Mouse (Mus musculus): ENCODE measurements around the gene Sik3. TPM values are rescaled to one million over a fixed set of nuclear protein-coding genes. Genes with fewer than 3 reads are reported as not detected.
"Not testable (repeated sequence)": the region's sequence is repeated elsewhere in the genome, so short reads cannot be mapped to it uniquely, and the experiment has no call there.

Gene Sik3
- polyA plus RNA-seq, 1 experiment from 2014 or later, result 4.7 TPM

DNA sequence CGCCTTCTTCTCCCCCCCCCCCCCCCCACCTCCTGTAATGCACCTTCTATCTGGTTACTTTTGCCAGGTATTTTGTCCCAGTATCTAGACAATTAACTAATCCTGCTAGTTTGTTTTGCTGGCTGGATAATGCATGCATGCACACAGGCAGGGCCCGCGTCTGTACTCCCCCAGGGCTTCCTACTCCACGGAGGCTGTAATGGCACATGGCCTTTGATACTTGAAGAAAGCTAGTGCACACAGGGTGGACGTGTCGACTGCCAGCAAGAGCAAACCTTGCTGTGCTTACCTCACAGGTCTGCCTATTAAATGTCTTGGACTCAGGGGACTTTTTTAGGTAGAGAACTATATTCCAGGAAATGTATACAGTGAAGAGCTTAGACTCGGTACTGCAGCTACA lies 73.3 kb downstream of the Sik3 start:
- Histone ChIP-seq H3K27me3 (replicated peaks) (no peaks in the 10 kb centered on the region), H3K9ac (no peak overlapping the region), H3K4me1 (peaks cover 30% of the 10 kb centered on the region), H3K4me2 (no peak overlapping the region), H3K4me3 (no peak overlapping the region), H3K36me3 (peaks cover 4% of the 10 kb centered on the region; the same call in 1 of the 2 replicates), H3K9me3 (no peaks in the 10 kb centered on the region), H3K27ac (replicated peaks) (no peak overlapping the region)
- ATAC-seq (ENCODE audit: extremely low read depth, insufficient number of reproducible peaks, low FRiP score, low TSS enrichment), result no peak
- 75% methylated on average over 7 of the region's 7 CpGs for WGBS

DNA sequence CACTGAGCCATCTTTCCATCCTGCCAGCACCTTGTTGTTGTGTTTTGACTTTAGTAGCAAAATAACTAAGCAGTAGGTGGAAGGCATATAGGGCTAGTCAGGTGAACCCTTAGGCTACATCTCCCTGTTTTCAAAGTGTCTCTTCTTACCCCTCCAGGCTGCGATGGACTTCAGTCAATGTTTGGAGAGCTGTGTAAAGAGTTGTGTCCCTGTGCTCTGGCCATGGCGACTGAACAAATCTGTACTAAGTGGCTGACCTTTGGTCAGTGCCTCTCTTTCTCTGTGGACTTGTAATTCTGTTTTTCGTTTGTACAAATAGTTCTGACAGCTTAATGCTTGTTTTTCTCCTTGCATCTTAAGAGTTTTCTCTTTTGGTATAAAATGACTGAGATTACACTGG lies 74.2 kb downstream of the Sik3 start:
- no peak overlapping the region for H3K9ac ChIP-seq
- peaks cover 28% of the 10 kb centered on the region for H3K4me1 ChIP-seq
- no peak for ATAC-seq (ENCODE audit: extremely low read depth, insufficient number of reproducible peaks, low FRiP score, low TSS enrichment)
- no peaks in the 10 kb centered on the region for H3K9me3 ChIP-seq
- H3K36me3 ChIP-seq, result peaks cover 4% of the 10 kb centered on the region; the same call in 1 of the 2 replicates
- WGBS, result 68% methylated on average over 3 of the region's 3 CpGs
- H3K27me3 ChIP-seq (replicated peaks), result no peaks in the 10 kb centered on the region
- no peak overlapping the region for H3K27ac ChIP-seq (replicated peaks)
- H3K4me2 ChIP-seq, result no peak overlapping the region
- H3K4me3 ChIP-seq, result no peak overlapping the region

DNA sequence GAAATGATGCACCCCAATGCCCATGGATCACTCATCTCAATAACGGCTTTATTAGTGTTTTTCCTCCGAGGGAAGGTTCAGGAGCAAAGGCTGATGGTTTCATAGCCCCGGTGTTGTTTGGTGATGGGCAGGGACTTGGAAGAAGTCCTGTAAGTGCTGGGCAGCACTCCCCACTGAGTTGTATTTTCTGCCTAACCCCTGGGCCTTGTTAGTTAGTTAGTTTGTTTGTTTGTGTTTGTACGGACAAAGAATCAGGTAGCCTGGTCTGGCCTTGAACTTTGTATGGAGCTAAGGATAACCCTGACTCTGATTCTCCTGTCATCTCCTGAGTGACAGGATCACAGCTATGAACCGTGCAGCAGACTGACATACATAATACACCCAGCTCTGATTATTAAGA lies 74.8 kb downstream of the Sik3 start:
- Histone ChIP-seq H3K4me2 (no peak overlapping the region), H3K27me3 (replicated peaks) (no peaks in the 10 kb centered on the region), H3K36me3 (peaks cover 4% of the 10 kb centered on the region; the same call in 1 of the 2 replicates), H3K4me1 (peaks cover 24% of the 10 kb centered on the region), H3K9me3 (no peaks in the 10 kb centered on the region), H3K9ac (no peak overlapping the region), H3K27ac (replicated peaks) (no peak overlapping the region), H3K4me3 (no peak overlapping the region)
- WGBS, result 83% methylated on average over 5 of the region's 5 CpGs
- ATAC-seq (ENCODE audit: extremely low read depth, insufficient number of reproducible peaks, low FRiP score, low TSS enrichment), result no peak

DNA sequence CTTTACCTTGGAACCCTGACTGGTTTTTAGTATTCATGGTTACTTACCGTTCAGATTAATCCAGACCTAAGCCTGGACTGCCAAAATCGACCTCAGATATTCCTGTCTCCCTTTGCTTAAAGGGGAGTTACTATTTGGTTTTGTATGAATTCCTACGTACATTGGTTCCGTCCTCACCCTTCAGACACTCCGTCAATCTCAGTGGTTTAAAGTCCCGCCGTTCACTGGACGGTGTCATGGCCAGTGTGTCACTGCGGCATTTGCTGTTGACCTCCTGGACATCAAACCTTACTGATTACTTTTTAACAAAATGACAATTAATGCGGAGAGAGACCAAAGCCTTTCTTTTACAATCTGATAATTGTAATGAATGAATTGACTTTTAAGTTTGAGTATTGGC lies 76.1 kb downstream of the Sik3 start:
- WGBS, result 81% methylated on average over 10 of the region's 10 CpGs
- Histone ChIP-seq H3K4me1 (peaks cover 19% of the 10 kb centered on the region; the same call in 1 of the 2 replicates), H3K27ac (replicated peaks) (no peak overlapping the region), H3K9me3 (no peaks in the 10 kb centered on the region), H3K36me3 (peaks cover 4% of the 10 kb centered on the region; the same call in 1 of the 2 replicates), H3K4me2 (no peak overlapping the region), H3K4me3 (no peak overlapping the region), H3K27me3 (replicated peaks) (no peaks in the 10 kb centered on the region), H3K9ac (no peak overlapping the region)
- ATAC-seq (ENCODE audit: extremely low read depth, insufficient number of reproducible peaks, low FRiP score, low TSS enrichment), result no peak

DNA sequence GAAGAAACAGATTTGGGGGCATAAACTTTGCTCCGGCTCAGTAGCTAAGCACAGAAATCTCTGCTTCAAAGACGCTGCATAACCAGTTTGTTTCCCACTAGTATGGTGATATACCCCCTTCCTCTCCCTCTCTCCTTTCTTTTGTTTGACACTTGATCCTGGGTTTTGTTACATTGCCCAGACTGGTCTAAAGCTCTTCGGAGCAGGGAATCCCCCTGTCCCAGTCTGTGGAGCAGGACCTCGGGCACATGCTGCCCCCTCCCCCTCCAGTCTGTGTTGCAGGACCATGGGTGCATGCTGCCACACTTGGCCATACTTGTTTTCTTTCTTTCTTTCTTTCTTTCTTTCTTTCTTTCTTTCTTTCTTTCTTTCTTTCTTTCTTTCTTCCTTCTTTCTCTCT lies 77.4 kb downstream of the Sik3 start:
- Histone ChIP-seq H3K27me3 (replicated peaks) (no peaks in the 10 kb centered on the region), H3K27ac (replicated peaks) (no peak overlapping the region), H3K9ac (no peak overlapping the region), H3K9me3 (no peaks in the 10 kb centered on the region), H3K4me3 (no peak overlapping the region), H3K4me1 (peaks cover 16% of the 10 kb centered on the region; the same call in 1 of the 2 replicates), H3K36me3 (no peaks in the 10 kb centered on the region), H3K4me2 (no peak overlapping the region)
- no peak for ATAC-seq (ENCODE audit: extremely low read depth, insufficient number of reproducible peaks, low FRiP score, low TSS enrichment)
- 58% methylated on average over 4 of the region's 4 CpGs for WGBS

DNA sequence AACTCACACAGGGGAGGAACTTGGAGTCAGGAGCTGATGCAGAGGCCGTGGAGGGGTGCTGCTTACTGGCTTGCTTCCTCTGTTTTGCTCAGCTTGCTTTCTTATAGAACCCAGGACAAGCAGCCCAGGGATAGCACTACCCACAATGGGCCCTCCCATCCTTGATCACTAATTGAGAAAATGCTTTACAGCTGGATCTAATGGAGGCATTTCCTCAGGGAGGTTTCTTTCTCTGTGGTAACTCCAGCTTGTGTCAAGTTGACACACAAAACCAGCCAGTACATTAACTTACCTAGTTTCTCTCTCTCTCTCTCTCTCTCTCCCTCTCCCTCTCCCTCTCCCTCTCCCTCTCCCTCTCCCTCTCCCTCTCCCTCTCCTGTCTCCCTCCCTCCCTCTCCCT lies 78.5 kb downstream of the Sik3 start:
- H3K27me3 ChIP-seq (replicated peaks); H3K9ac ChIP-seq; H3K27ac ChIP-seq (replicated peaks); H3K4me3 ChIP-seq; H3K9me3 ChIP-seq; H3K36me3 ChIP-seq; ATAC-seq (ENCODE audit: extremely low read depth, insufficient number of reproducible peaks, low FRiP score, low TSS enrichment); H3K4me2 ChIP-seq: not testable (repeated sequence)
- WGBS, result 65% methylated on average over 1 of the region's 1 CpGs
- peaks cover 16% of the 10 kb centered on the region; the same call in 1 of the 2 replicates for H3K4me1 ChIP-seq

DNA sequence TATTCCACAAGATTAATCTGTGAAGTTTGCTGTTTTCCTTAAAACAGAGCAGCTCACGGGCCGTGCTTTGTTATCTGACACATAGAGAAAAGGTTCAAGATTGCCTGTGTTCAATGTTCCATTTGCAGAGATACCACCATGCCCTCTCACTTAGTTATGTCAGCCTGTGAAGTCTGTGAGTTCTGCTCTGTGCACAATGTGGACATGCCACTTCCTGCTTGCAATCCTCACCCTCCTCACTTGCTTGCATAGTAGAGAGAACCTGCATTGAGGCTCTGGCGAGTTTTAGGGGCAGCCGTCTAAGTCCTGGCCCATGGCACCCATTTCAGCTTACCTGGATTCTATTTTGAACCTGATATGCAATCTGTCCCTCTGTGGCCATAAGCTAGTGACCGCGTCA lies 80.0 kb downstream of the Sik3 start:
- no peak overlapping the region for H3K27ac ChIP-seq (replicated peaks)
- no peak overlapping the region for H3K4me3 ChIP-seq
- no peak overlapping the region for H3K4me2 ChIP-seq
- H3K9me3 ChIP-seq, result no peaks in the 10 kb centered on the region
- 67% methylated on average over 6 of the region's 6 CpGs for WGBS
- no peaks in the 10 kb centered on the region for H3K36me3 ChIP-seq
- no peak overlapping the region for H3K9ac ChIP-seq
- no peaks in the 10 kb centered on the region for H3K27me3 ChIP-seq (replicated peaks)
- no peak for ATAC-seq (ENCODE audit: extremely low read depth, insufficient number of reproducible peaks, low FRiP score, low TSS enrichment)
- H3K4me1 ChIP-seq, result peaks cover 22% of the 10 kb centered on the region; the same call in 1 of the 2 replicates

DNA sequence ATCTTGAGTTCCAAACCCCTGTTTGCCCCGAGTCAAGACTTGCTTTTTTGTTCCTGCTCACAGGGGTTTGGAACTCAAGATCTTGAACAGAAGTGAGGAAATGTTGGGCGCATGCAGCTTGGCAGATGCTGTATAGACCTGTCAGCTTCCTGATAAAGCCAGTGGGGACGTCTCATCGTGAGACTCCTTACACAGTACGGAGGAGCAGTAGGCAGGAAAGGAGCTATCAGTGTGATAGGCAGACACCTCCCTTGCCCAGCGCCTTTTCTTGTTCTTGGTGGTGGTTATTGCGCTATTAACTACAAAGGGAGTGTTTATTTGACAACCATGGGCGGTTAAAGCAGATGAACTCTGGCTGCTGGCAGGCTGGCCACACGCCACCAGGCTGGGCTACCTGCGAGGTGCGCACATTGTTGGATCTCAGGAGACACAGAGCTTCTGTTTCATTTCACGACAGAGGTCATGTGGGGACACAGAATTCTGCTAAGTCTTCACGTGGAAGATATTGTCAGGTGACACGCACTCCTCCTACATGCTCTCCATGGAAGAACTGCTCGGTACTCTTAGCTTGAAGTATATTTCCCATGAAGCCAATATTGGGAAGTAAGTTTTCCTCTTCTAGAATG lies 85.9 kb downstream of the Sik3 start:
- Histone ChIP-seq H3K4me2 (no peak overlapping the region), H3K4me1 (peaks cover 19% of the 10 kb centered on the region), H3K27ac (replicated peaks) (no peak overlapping the region), H3K4me3 (no peak overlapping the region), H3K27me3 (replicated peaks) (no peaks in the 10 kb centered on the region), H3K9ac (no peak overlapping the region), H3K36me3 (0 out of 2 replicates have a peak, but pooled peaks cover 4% of the 10 kb centered on the region), H3K9me3 (no peaks in the 10 kb centered on the region)
- ATAC-seq (ENCODE audit: extremely low read depth, insufficient number of reproducible peaks, low FRiP score, low TSS enrichment), result no peak
- WGBS, result 55% methylated on average over 15 of the region's 15 CpGs

DNA sequence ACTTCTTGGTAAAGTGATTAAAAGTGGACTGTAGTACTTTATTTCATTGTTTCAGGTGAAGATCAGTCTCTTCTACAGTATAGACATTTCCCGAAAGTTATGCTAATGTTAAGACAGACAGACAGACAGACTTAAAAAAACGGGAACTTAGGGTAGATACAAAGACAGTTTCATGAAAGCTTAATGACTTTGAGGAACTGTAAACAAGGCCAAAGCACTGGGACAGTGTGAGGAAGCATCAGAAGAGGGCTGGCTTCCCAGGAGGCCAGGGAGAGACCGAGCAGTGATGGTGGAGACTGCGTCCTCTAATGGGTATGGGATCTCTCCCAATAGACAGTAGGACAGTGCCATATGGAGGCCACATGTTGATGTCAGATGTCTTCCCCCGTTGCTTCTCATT lies 86.5 kb downstream of the Sik3 start:
- no peak overlapping the region for H3K9ac ChIP-seq
- H3K4me2 ChIP-seq, result no peak overlapping the region
- WGBS, result 78% methylated on average over 5 of the region's 5 CpGs
- H3K4me1 ChIP-seq, result peaks cover 19% of the 10 kb centered on the region
- 0 out of 2 replicates have a peak, but pooled peaks cover 5% of the 10 kb centered on the region for H3K36me3 ChIP-seq
- no peaks in the 10 kb centered on the region for H3K27me3 ChIP-seq (replicated peaks)
- H3K9me3 ChIP-seq, result no peaks in the 10 kb centered on the region
- H3K27ac ChIP-seq (replicated peaks), result no peak overlapping the region
- no peak for ATAC-seq (ENCODE audit: extremely low read depth, insufficient number of reproducible peaks, low FRiP score, low TSS enrichment)
- H3K4me3 ChIP-seq, result no peak overlapping the region

DNA sequence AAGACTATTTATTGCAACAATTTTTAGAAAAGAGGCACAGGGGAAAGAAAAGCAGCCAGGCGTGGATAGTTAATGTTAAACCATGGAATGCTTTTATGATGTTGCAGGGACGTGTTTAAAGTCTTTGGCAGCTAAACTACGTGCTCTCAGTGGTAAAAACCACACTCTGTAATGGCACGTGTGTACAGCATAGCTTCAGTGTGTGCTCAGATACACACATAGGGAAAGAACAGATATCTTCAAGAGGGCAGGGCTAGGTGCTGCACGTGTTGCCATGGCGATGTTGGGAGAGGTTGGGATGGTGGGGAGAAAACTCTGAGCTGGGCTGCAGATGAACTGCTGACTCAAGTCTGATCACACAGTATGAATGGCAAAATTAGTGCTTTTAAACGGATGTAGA lies 90.5 kb downstream of the Sik3 start:
- H3K4me2 ChIP-seq, result no peak overlapping the region
- ATAC-seq (ENCODE audit: extremely low read depth, insufficient number of reproducible peaks, low FRiP score, low TSS enrichment), result no peak
- H3K4me3 ChIP-seq, result no peak overlapping the region
- H3K27ac ChIP-seq (replicated peaks), result no peak overlapping the region
- H3K4me1 ChIP-seq, result peaks cover 7% of the 10 kb centered on the region
- H3K9me3 ChIP-seq, result no peaks in the 10 kb centered on the region
- no peak overlapping the region for H3K9ac ChIP-seq
- 0 out of 2 replicates have a peak, but pooled peaks cover 5% of the 10 kb centered on the region for H3K36me3 ChIP-seq
- 83% methylated on average over 7 of the region's 7 CpGs for WGBS
- no peaks in the 10 kb centered on the region for H3K27me3 ChIP-seq (replicated peaks)

DNA sequence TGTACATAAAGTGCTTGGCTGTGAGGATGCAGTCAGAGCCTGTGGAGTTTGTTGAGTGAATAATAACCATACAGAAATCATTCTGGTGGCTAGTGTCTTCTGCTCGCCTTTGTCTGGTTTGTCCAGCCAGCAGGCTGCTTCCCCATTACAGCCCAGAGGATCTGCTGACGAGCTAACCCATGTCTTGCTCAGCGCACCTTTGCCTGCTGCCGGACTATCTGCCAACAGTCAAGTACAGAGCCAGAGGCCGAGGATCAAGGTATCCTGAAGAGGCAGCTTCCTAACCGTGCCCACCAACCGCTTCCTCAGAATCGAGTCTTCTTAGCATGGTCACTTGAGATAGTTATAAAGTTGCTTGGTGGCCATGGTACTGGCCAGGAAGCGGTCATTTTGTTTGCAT lies 93.5 kb downstream of the Sik3 start:
- H3K4me2 ChIP-seq, result no peak overlapping the region
- H3K9ac ChIP-seq, result no peak overlapping the region
- 0 out of 2 replicates have a peak, but pooled peaks cover 5% of the 10 kb centered on the region for H3K36me3 ChIP-seq
- no peak overlapping the region for H3K4me3 ChIP-seq
- no peaks in the 10 kb centered on the region for H3K9me3 ChIP-seq
- H3K27ac ChIP-seq (replicated peaks), result no peak overlapping the region
- 77% methylated on average over 9 of the region's 9 CpGs for WGBS
- ATAC-seq (ENCODE audit: extremely low read depth, insufficient number of reproducible peaks, low FRiP score, low TSS enrichment), result no peak
- H3K4me1 ChIP-seq, result peaks cover 11% of the 10 kb centered on the region
- H3K27me3 ChIP-seq (replicated peaks), result no peaks in the 10 kb centered on the region

DNA sequence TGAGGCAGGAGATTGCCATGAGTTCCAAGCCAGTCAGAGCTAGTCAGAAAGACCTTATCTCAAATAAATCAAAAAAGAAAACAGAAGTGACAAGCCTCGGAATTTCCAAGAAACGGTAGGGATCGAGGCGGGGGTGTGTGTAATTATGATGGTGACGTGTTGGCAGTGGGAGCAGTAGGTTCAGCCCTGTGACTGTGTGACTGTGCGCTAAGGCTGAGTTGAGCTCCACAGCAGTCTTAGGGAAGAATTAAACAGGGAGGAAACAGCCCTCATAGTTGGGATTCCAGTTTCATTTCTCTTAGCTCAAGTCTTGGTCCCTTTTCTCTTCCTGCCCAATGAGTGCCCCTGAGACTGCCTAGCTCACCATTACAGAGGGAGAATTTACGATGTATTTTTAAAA lies 98.0 kb downstream of the Sik3 start:
- no peaks in the 10 kb centered on the region for H3K9me3 ChIP-seq
- H3K9ac ChIP-seq, result no peak overlapping the region
- H3K27ac ChIP-seq (replicated peaks), result peak overlapping the region; percentile 9
- no peaks in the 10 kb centered on the region for H3K27me3 ChIP-seq (replicated peaks)
- no peak overlapping the region for H3K4me3 ChIP-seq
- 37% methylated on average over 7 of the region's 7 CpGs for WGBS
- no peaks in the 10 kb centered on the region for H3K36me3 ChIP-seq
- ATAC-seq (ENCODE audit: extremely low read depth, insufficient number of reproducible peaks, low FRiP score, low TSS enrichment), result no peak
- H3K4me2 ChIP-seq, result peak overlapping the region; percentile 40
- H3K4me1 ChIP-seq, result peaks cover 45% of the 10 kb centered on the region
